Mouse (Mus musculus): Measurements from ENCODE around the gene Mmp1b. TPM values are rescaled to one million over a fixed set of nuclear protein-coding genes. Genes with fewer than 3 reads are reported as not detected.

The Mmp1b gene
- polyA plus RNA-seq (2012; rRNA removed; ENCODE audit: low replicate concordance): not detected in 2 replicates

DNA sequence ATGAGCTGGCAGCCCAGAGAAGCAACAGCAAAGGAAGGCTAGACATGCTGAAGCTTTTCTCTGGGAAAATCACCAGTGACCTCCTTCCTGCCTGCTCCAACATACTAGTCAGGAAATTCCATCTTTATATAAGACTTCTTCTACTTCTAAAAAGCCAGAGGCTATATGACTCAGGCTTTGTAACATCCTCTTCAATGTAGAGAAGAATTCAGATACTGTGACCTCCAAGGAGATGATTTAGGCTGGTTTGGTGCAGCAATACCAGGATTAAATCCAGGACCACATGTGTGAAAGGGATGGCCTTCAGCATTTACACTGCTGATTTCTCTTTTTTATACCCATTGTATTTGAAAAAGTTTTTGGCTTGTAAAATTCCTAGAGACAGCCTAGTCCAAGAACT lies at the start of gene Mmp1b:
Gene Mmp1b, minus strand, starts transcription at position 101 of the 400 bp plus-strand sequence.

DNA sequence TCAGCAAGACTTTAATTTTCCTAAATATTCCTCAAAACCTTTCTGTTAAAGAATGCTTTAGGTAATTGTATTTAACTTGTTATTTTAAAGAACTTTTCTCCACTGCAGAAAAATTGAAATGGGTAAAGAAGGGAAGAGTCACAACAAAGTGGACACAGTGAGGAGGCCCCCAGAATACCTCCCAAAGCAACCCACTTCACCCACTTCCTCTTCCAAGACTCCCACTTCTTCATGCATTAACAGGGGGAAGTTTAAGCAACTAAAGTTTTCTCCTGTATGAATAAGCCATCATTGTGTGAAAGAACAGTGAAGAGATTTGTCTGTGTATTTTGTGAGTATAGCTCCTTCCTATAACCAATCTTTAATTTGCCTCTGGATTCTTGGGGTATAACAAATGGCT lies 43.7 kb downstream of the Mmp1b start, which contains the start of gene Mmp12:
Gene Mmp12, plus strand, starts transcription at position 275 of the 400 bp plus-strand sequence.

Other genes starting within 250 kb of the Mmp1b start
- 0.05 and 0.27 TPM in 2 replicates for gene Dync2h1, start 203.6 kb downstream of the Mmp1b start, polyA plus RNA-seq (2012; rRNA removed; ENCODE audit: low replicate concordance)
- gene Dcun1d5, start 203.5 kb downstream of the Mmp1b start, polyA plus RNA-seq (2012; rRNA removed; ENCODE audit: low replicate concordance): 22.6 and 35.3 TPM in 2 replicates
- 0.08 and 0.17 TPM in 2 replicates for gene Mmp13, start 115.5 kb downstream of the Mmp1b start, polyA plus RNA-seq (2012; rRNA removed; ENCODE audit: low replicate concordance)
- 0.20 TPM in 1 of 2 replicates, not detected in the other for gene Mmp12, start 43.7 kb downstream of the Mmp1b start, polyA plus RNA-seq (2012; rRNA removed; ENCODE audit: low replicate concordance)
- 0.30 and 0.40 TPM in 2 replicates for gene Mmp3, start 57.8 kb upstream of the Mmp1b start, polyA plus RNA-seq (2012; rRNA removed; ENCODE audit: low replicate concordance)
- 5.6 and 5.8 TPM in 2 replicates for gene Mmp10, start 114.3 kb upstream of the Mmp1b start, polyA plus RNA-seq (2012; rRNA removed; ENCODE audit: low replicate concordance)
- gene Mmp8, start 170.4 kb upstream of the Mmp1b start, polyA plus RNA-seq (2012; rRNA removed; ENCODE audit: low replicate concordance): not detected in 2 replicates
- not detected in 2 replicates for gene Mmp27, start 183.3 kb upstream of the Mmp1b start, polyA plus RNA-seq (2012; rRNA removed; ENCODE audit: low replicate concordance)
- gene Mmp20, start 240.2 kb upstream of the Mmp1b start, polyA plus RNA-seq (2012; rRNA removed; ENCODE audit: low replicate concordance): not detected in 2 replicates